Mouse (Mus musculus): ENCODE measurements around the gene Hepacam2.

- TF ChIP-seq POLR2A (IDR thresholded peaks at IDR 0.05; ENCODE audit: borderline replicate concordance, insufficient read depth, low read length), result no peak
- no peak for TF ChIP-seq CTCF (IDR thresholded peaks at IDR 0.05; ENCODE audit: borderline replicate concordance, insufficient read depth, low read depth, low read length)
Observed at GRCm38 (mm10) chr6:3455944-3456536, 42.1 kb downstream of the Hepacam2 start.

Data from cerebellum, adult 2 months (tissue).